Mouse (Mus musculus) gastrocnemius, postnatal 10 days (tissue): ENCODE results near the gene Tceanc2. TPM values are rescaled to one million over a fixed set of nuclear protein-coding genes. Genes with fewer than 3 reads are reported as not detected.

Source experiments
- DNase-seq: peaks from one replicate; pipeline ENCODE4 v3.0.0; 2021; ENCODE audit warnings: mixed read lengths
- long read RNA-seq, 2 experiments: library from polyadenylated mRNA; stranded (forward); transcript quantifications; one replicate each; pipeline ENCODE4 v2.0.0; 2021
- total RNA-seq, 2 experiments: library from RNA; stranded (reverse); gene quantifications; 2 replicates each; pipeline ENCODE4 v1.2.3; 2021

Tceanc2 gene
- total RNA-seq, result 10 to 100 TPM; 14.0 to 16.1 TPM
- long read RNA-seq, experiment 1, result 0 reads
- long read RNA-seq, experiment 2, full-length matches to known transcripts, result 4 of 6 reads
- long read RNA-seq, experiment 2, partial matches to known transcripts, result 2 of 6 reads
- long read RNA-seq, experiment 2, other reads (novel, unspliced or antisense), result 0 of 6 reads

- DNase-seq, result peak; percentile 53
Observed at GRCm38 (mm10) chr4:107178830-107179490, at the start of gene Tceanc2. TSS of gene Tceanc2 (minus strand) at chr4:107179116.

GRCm38 (mm10) chr4:107226313-107226712 lies 47.4 kb upstream of the Tceanc2 start:
- DNase-seq, result no peak

- DNase-seq, result peak; percentile 68
Observed at GRCm38 (mm10) chr4:107223225-107224204, 44.6 kb upstream of the Tceanc2 start.

- no peak for DNase-seq
Observed at GRCm38 (mm10) chr4:107221524-107221923, 42.6 kb upstream of the Tceanc2 start.

- no peak for DNase-seq
Observed at GRCm38 (mm10) chr4:107217574-107217973, 38.7 kb upstream of the Tceanc2 start.

GRCm38 (mm10) chr4:107213279-107214011 lies 34.5 kb upstream of the Tceanc2 start:
- DNase-seq, result no peak

- no peak for DNase-seq
Observed at GRCm38 (mm10) chr4:107211936-107212335, 33.0 kb upstream of the Tceanc2 start.

- no peak for DNase-seq
Observed at GRCm38 (mm10) chr4:107211465-107211864, 32.5 kb upstream of the Tceanc2 start.

GRCm38 (mm10) chr4:107210483-107211097 lies 31.7 kb upstream of the Tceanc2 start:
- DNase-seq, result no peak

GRCm38 (mm10) chr4:107208880-107209279 lies 30.0 kb upstream of the Tceanc2 start, which contains the start of gene Ldlrad1:
TSS of gene Ldlrad1 (plus strand) at chr4:107209180.
- DNase-seq, result no peak

GRCm38 (mm10) chr4:107207016-107207415 lies 28.1 kb upstream of the Tceanc2 start:
- no peak for DNase-seq

GRCm38 (mm10) chr4:107203001-107203400 lies 24.1 kb upstream of the Tceanc2 start:
- no peak for DNase-seq

- no peak for DNase-seq
Observed at GRCm38 (mm10) chr4:107201779-107202178, 22.9 kb upstream of the Tceanc2 start.

- no peak for DNase-seq
Observed at GRCm38 (mm10) chr4:107198072-107198471, 19.2 kb upstream of the Tceanc2 start.

GRCm38 (mm10) chr4:107196454-107196853 lies 17.5 kb upstream of the Tceanc2 start:
- no peak for DNase-seq

- no peak for DNase-seq
Observed at GRCm38 (mm10) chr4:107193841-107194240, 14.9 kb upstream of the Tceanc2 start.

GRCm38 (mm10) chr4:107185703-107186102 lies 6.8 kb upstream of the Tceanc2 start:
- DNase-seq, result no peak

- no peak for DNase-seq
Observed at GRCm38 (mm10) chr4:107183203-107183602, 4.3 kb upstream of the Tceanc2 start.

GRCm38 (mm10) chr4:107182796-107183195 lies 3.9 kb upstream of the Tceanc2 start:
- no peak for DNase-seq

GRCm38 (mm10) chr4:107181866-107182265 lies 3.0 kb upstream of the Tceanc2 start:
- no peak for DNase-seq

GRCm38 (mm10) chr4:107180746-107181145 lies 1.8 kb upstream of the Tceanc2 start:
- no peak for DNase-seq

GRCm38 (mm10) chr4:107179561-107179960 lies 645 bp upstream of the Tceanc2 start:
- DNase-seq, result no peak
